Mouse (Mus musculus) left cerebral cortex, postnatal 14 days (tissue): Measurements from ENCODE around the gene H2-Q2. TPM values are rescaled to one million over a fixed set of nuclear protein-coding genes. Genes with fewer than 3 reads are reported as not detected.
"Not testable (repeated sequence)": the region's sequence is repeated elsewhere in the genome, so short reads cannot be mapped to it uniquely, and the experiment has no call there.

Experiments used
- DNase-seq, 2 experiments: peaks; one replicate each; pipeline ENCODE4 v3.0.0; 2021 to 2022; ENCODE audit warnings: low spot score in 2 of 2, mixed read lengths in 1 of 2
- intact Hi-C: fragments of 180-260 bp; cut with DNase I; formaldehyde crosslinking; loops from one replicate; pipeline ENCODE4 v1.15.1; 2025
- total RNA-seq, 2 experiments: library from RNA; stranded (reverse); gene quantifications; 2 replicates each; pipeline ENCODE4 v1.2.3; 2021

H2-Q2 gene
- total RNA-seq, 2 experiments from 2014 or later: 0.48 to 2.2 TPM

- no peak for DNase-seq
- intact Hi-C loops: loop anchor here (5.0 kb wide), 1 partner anchor 40 kb away; no protein-coding TSS in a partner anchor
Measured at GRCm38 (mm10) chr17:35357086-35357485, 15.0 kb downstream of the H2-Q2 start.

GRCm38 (mm10) chr17:35358763-35359469 lies 16.9 kb downstream of the H2-Q2 start:
- DNase-seq: no peak
- intact Hi-C loops: loop anchor here (5.0 kb wide), 1 partner anchor 42 kb away; no protein-coding TSS in a partner anchor

- intact Hi-C loops: loop anchor here (5.0 kb wide), 1 partner anchor 42 kb away; no protein-coding TSS in a partner anchor
- DNase-seq: no peak
Measured at GRCm38 (mm10) chr17:35359470-35359862, 17.4 kb downstream of the H2-Q2 start.

GRCm38 (mm10) chr17:35379369-35379728 lies 37.3 kb downstream of the H2-Q2 start, which contains the start of gene H2-Q4:
H2-Q4 (plus strand) TSS chr17:35379617.
- intact Hi-C loops: loop anchor here (5.0 kb wide), 1 partner anchor 1377 kb away; the partner anchor contains the start of gene H2-K1
- peak; percentile 78 for DNase-seq

- intact Hi-C loops: loop anchor here (5.0 kb wide), 1 partner anchor 1378 kb away; the partner anchor contains the start of gene H2-K1
Measured at GRCm38 (mm10) chr17:35379729-35380451, 37.8 kb downstream of the H2-Q2 start.

GRCm38 (mm10) chr17:35389796-35390195 lies 47.8 kb downstream of the H2-Q2 start:
- DNase-seq, intact Hi-C loops: not testable (repeated sequence)

More at GRCm38 (mm10) chr17:35379729-35380451, 37.8 kb downstream of the H2-Q2 start:
- DNase-seq: no peak

GRCm38 (mm10) chr17:35392671-35393070 lies 50.6 kb downstream of the H2-Q2 start:
- DNase-seq, intact Hi-C loops: not testable (repeated sequence)

GRCm38 (mm10) chr17:35393864-35394800 lies 52.1 kb downstream of the H2-Q2 start:
- DNase-seq, intact Hi-C loops: not testable (repeated sequence)

Other genes with a start within 250 kb of the H2-Q2 start
- not detected for gene Ly6g5c, start 234.0 kb upstream of the H2-Q2 start, total RNA-seq
- under 1 TPM in 1 of 2 experiments, not detected in 1; 0.59 TPM for gene Ly6g5b, start 226.8 kb upstream of the H2-Q2 start, total RNA-seq
- gene Gpank1, start 220.8 kb upstream of the H2-Q2 start, total RNA-seq: 10 to 100 TPM; 13.2 to 13.8 TPM
- 100 to 1,000 TPM; 195 to 225 TPM for gene Csnk2b, start 220.2 kb upstream of the H2-Q2 start, total RNA-seq
- gene D17H6S53E, start 215.9 kb upstream of the H2-Q2 start, total RNA-seq: 10 to 100 TPM; 24.6 TPM
- gene Apom, start 210.2 kb upstream of the H2-Q2 start, total RNA-seq: not detected
- gene Bag6, start 207.1 kb upstream of the H2-Q2 start, total RNA-seq: 100 to 1,000 TPM; 285 to 306 TPM
- gene Prrc2a, start 177.3 kb upstream of the H2-Q2 start, total RNA-seq: 100 to 1,000 TPM; 272 to 274 TPM
- gene Aif1, start 166.2 kb upstream of the H2-Q2 start, total RNA-seq: 10 to 100 TPM; 10.6 to 12.3 TPM
- 1 to 10 TPM; 5.8 to 7.8 TPM for gene Lst1, start 153.8 kb upstream of the H2-Q2 start, total RNA-seq
- gene Ltb, start 147.8 kb upstream of the H2-Q2 start, total RNA-seq: 1 to 10 TPM in 1 of 2 experiments, under 1 TPM in 1; 0.55 to 1.0 TPM
- not detected for gene Tnf, start 140.2 kb upstream of the H2-Q2 start, total RNA-seq
- under 1 TPM; 0.42 to 0.72 TPM for gene Lta, start 136.9 kb upstream of the H2-Q2 start, total RNA-seq
- not detected for gene Gm16181, start 121.4 kb upstream of the H2-Q2 start, total RNA-seq
- 100 to 1,000 TPM; 454 to 455 TPM for gene Atp6v1g2, start 108.6 kb upstream of the H2-Q2 start, total RNA-seq
- gene Nfkbil1, start 106.5 kb upstream of the H2-Q2 start, total RNA-seq: 10 to 100 TPM; 12.2 to 14.3 TPM
- 100 to 1,000 TPM; 221 to 230 TPM for gene Ddx39b, start 100.5 kb upstream of the H2-Q2 start, total RNA-seq
- gene H2-D1, start 79.5 kb upstream of the H2-Q2 start, total RNA-seq: 10 to 100 TPM; 18.1 to 18.5 TPM
- under 1 TPM; 0.48 to 0.74 TPM for gene H2-Q1, start 21.8 kb upstream of the H2-Q2 start, total RNA-seq
- gene H2-Q4, start 37.4 kb downstream of the H2-Q2 start, total RNA-seq: 1 to 10 TPM in 1 of 2 experiments, under 1 TPM in 1; 0.85 to 1.4 TPM
- gene H2-Q6, start 82.6 kb downstream of the H2-Q2 start, total RNA-seq: not detected
- gene H2-Q7, start 96.9 kb downstream of the H2-Q2 start, total RNA-seq: under 1 TPM; 0.35 to 0.36 TPM
- under 1 TPM; 0.13 to 0.27 TPM for gene H2-Q10, start 127.8 kb downstream of the H2-Q2 start, total RNA-seq
- gene Pou5f1, start 163.8 kb downstream of the H2-Q2 start, total RNA-seq: under 1 TPM in 1 of 2 experiments, not detected in 1; 0.25 TPM
- 1 to 10 TPM; 8.6 to 9.5 TPM for gene Tcf19, start 174.6 kb downstream of the H2-Q2 start, total RNA-seq
- 1 to 10 TPM; 8.1 to 9.1 TPM for gene Cchcr1, start 174.9 kb downstream of the H2-Q2 start, total RNA-seq
- under 1 TPM; 0.55 to 0.72 TPM for gene Psors1c2, start 191.0 kb downstream of the H2-Q2 start, total RNA-seq
- gene Cdsn, start 209.9 kb downstream of the H2-Q2 start, total RNA-seq: under 1 TPM; 0.68 to 0.79 TPM
- not detected for gene 2300002M23Rik, start 225.2 kb downstream of the H2-Q2 start, total RNA-seq